Mouse (Mus musculus): ENCODE data around the gene Pick1. TPM values are rescaled to one million over a fixed set of nuclear protein-coding genes. Genes with fewer than 3 reads are reported as not detected.

Gene Pick1
- total RNA-seq, 2 experiments from 2014 or later: 8.3 to 8.8 TPM

DNA sequence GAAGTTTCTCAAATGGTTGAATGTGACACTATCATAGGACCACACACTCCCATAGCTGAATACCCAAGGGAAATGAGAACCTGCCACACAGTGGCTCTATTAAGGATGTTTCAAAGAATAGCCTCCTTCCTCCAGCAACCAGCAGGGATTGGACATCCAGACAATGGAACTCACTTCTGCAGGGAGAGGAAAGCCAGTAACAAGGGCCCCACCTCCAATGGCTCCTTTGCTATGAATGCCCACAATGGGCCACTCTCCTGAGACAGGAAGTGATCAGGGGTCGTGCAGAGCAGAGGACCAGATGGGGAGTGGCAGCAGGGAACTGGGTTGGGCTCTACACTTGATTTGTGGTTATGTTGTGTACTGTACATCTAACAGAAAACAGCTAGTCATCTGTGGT is 39.5 kb downstream of the Pick1 start:
- ATAC-seq (replicated peaks; ENCODE audit: poor library complexity): no peak

DNA sequence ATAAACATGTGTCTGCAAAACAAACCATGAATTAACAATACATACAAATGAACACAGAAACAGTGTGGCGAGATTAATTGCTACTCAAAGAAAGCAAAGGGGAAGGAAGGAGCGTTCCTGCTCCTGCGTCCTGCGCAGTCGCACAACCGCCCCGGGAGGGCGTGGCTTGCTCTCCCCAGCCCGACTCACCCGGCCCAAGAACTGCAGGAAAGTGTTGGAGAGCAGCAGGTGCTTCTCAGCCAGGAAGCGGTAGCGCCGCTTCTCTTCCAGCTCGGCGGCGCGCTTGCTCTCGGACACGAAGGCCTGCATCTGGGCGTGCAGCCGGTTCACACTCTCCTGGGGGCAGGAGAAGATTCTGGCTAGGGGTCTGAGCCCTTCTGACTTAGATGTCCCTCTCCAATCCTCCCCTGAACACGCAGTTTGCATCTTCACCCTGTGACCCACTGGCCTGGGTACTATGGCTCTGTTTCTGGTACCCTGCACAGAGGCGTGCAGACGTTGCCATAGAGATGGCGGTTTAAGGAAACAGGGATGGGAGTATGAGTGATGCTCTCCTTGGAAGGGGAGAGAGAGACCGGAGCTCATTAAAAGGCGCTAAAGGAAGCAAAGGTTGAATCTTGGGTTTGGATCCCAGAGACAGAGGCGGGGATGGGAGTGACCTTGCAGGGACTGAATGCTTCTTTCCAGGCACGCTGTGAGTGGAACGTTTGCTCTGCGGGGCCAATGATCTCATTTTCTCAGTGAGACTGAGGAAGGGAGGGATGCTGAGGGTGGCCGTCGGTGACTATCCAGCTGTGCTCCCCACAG is 41.5 kb downstream of the Pick1 start:
- ATAC-seq (replicated peaks; ENCODE audit: poor library complexity): peak; percentile 93

DNA sequence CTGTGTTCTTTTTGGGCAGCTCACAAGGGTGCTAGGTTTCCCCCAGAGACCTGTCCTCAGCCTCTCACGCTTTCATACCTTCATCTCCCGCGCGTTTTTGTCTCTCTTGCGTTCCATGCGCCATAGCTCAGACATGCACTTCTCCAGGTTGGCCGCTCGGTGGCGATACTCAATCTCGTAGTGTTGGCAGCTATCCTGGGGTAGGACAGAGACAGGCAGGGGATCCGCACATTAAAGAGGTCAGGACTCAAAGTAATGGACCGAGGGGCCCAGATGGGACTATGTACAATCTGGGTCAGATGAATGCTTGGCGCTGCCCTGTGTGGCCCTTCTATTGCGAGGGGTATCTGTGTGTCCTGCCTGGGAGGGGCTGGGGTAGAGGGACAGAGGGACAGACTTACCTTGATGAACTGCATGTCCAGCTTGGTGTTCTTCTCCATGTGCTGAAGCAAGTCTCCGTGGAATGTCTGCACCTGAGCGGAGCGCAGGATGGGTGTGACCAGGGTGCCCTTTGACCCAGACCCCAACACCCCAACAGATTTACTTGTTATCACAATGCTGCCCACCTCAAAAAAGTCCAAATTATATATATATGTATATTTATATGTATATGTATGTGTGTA is 42.3 kb downstream of the Pick1 start:
- peak; percentile 87 for ATAC-seq (replicated peaks; ENCODE audit: poor library complexity)

- no peak for ATAC-seq (replicated peaks; ENCODE audit: poor library complexity)
Measured at GRCm38 (mm10) chr15:79273020-79273419, 44.0 kb downstream of the Pick1 start.

DNA sequence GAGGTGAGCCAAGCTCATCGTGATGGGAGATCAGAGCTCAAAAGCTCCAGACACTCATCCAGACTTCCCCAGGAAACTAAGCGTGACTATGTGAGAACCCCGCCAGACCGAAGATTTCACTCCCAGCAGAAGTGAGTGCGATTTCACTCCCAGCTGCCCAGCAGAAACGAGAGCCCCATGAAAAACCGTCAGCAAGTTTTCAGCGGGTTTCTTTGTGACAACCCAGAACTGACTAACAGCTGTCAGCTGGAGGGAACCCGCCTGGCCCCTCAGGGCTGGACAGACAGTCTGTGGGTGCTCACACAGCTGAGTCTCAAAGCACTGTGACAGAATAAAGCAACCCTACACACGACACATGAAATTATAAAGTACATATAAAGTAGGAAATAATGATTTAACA is 48.8 kb downstream of the Pick1 start:
- ATAC-seq (replicated peaks; ENCODE audit: poor library complexity): no peak

GRCm38 (mm10) chr15:79280209-79280608 is 51.2 kb downstream of the Pick1 start:
- ATAC-seq (replicated peaks; ENCODE audit: poor library complexity): peak; percentile 69

DNA sequence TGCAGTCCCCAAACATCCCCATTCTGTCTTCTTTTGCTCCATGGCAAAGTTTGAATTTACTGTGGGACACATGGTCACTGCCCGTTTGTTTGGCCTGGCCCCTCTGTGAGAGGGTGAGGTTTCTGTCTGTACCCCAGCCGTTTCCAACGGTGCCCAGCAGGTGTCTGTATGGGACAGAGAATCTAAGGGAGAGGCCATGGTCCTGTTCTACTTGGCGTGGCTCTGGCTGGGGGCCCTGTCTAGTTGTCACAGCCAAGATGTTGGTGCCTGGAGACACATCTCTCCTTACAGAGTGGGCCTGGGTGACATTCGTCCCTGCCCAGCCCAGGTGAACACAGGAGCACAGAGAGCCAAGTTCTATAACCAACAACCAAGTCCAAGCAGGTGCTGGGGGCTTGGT is 51.9 kb downstream of the Pick1 start:
- no peak for ATAC-seq (replicated peaks; ENCODE audit: poor library complexity)

GRCm38 (mm10) chr15:79281389-79281788 is 52.4 kb downstream of the Pick1 start:
- ATAC-seq (replicated peaks; ENCODE audit: poor library complexity): peak; percentile 92

DNA sequence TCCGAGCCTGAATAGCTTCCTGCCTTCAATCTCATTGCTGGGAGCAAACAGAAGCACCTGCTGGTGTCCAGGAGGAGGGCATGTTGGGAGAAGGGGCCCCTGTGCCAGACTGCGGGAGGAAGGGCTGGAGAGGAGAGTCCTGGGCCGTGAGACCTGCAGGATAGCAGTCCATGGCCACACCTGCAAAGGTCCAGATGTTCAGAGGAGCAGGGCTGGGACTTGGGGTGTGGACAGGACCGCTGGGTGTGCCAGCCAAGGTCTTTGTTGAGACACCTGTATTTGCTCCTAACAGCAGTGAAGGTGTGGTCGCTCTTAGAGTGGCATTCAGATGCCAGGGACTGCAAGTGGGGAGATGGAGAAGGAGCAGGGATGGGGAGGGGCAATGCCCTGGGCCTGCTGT is 53.5 kb downstream of the Pick1 start:
- no peak for ATAC-seq (replicated peaks; ENCODE audit: poor library complexity)

GRCm38 (mm10) chr15:79283371-79283770 is 54.4 kb downstream of the Pick1 start:
- ATAC-seq (replicated peaks; ENCODE audit: poor library complexity): no peak

DNA sequence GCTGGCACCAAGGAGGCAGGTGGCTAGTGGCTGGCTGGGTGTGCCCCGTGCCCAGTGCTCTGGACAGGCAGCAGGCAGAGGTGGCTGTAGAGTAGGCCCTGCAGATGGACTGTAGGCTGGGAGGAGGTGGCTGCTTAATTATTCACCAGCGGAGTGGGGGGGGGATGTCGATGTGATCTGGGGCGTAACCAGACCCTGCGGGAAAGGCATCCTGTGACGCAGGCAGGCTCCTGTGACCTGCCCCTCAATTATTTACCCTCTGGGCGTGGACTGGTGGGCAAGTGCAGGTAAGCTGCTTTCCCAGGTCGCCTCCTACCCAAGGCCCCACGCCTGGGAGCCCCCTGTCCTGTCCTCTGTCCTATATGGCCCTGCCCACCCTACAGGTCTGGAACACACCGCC is 56.4 kb downstream of the Pick1 start, which contains the start of gene Baiap2l2:
Gene Baiap2l2 (minus strand): TSS at position 139 of the 400 bp plus-strand sequence.
- ATAC-seq (replicated peaks; ENCODE audit: poor library complexity): no peak

GRCm38 (mm10) chr15:79286141-79286540 is 57.2 kb downstream of the Pick1 start:
- ATAC-seq (replicated peaks; ENCODE audit: poor library complexity): no peak

DNA sequence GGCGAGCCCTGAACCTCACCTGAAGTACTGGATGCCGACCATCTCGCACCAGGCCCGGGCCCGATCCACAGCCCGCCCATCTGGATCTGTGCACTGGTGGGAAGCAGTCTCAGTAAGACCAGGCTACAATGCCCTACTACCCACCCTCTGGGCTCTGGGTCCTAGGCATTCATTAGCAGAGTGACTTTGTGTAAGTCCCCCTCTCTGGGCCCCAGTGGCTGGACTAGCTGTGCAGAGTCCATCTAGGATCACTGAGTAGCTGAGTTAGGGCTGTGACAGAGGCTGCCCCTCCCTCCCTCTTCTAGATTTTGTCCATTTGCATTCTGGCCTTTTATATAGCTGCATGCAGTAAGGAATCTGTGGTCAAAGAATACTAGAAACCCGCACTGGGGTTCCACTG is 58.1 kb downstream of the Pick1 start:
- ATAC-seq (replicated peaks; ENCODE audit: poor library complexity): no peak

GRCm38 (mm10) chr15:79288387-79288786 is 59.4 kb downstream of the Pick1 start:
- no peak for ATAC-seq (replicated peaks; ENCODE audit: poor library complexity)

- ATAC-seq (replicated peaks; ENCODE audit: poor library complexity): no peak
Measured at GRCm38 (mm10) chr15:79289441-79289840, 60.5 kb downstream of the Pick1 start.

GRCm38 (mm10) chr15:79290340-79290739 is 61.4 kb downstream of the Pick1 start:
- ATAC-seq (replicated peaks; ENCODE audit: poor library complexity): no peak

GRCm38 (mm10) chr15:79292779-79293178 is 63.8 kb downstream of the Pick1 start:
- ATAC-seq (replicated peaks; ENCODE audit: poor library complexity): no peak

DNA sequence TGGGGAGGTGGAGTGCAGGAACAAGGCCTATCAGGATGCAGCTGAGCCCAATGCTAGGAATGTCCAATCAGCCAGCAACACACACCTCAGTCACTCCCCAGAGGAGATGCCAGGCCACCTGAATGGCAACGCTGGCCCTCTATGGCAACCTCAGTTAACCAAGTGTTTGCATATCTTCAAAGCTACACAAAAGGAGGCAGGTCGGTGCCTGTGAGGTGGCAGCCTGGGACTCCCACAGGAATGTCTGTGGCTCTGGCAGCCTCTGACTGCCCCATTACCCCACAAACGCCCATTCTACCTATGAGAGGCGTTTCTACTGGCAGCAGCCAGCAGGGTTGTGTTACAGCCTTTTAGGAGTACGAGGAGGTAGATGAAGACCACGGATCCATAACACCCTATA is 69.6 kb downstream of the Pick1 start:
- ATAC-seq (replicated peaks; ENCODE audit: poor library complexity): no peak

All from megakaryocyte progenitor cell, adult 5-6 weeks (primary cell).